Mouse (Mus musculus) adrenal gland, postnatal 10 days (tissue): ENCODE measurements around the gene Bco2. TPM values are rescaled to one million over a fixed set of nuclear protein-coding genes. Genes with fewer than 3 reads are reported as not detected.

ENCODE experiments used
- DNase-seq: peaks from one replicate; pipeline ENCODE4 v3.0.0; 2021; ENCODE audit warnings: mixed read lengths
- long read RNA-seq, 2 experiments: library from polyadenylated mRNA; stranded (forward); transcript quantifications; one replicate each; pipeline ENCODE4 v2.0.0; 2021
- total RNA-seq, 2 experiments: library from RNA; stranded (reverse); gene quantifications; 2 replicates each; pipeline ENCODE4 v1.2.3; 2021

The Bco2 gene
- total RNA-seq, result 1 to 10 TPM; 3.1 to 3.3 TPM
- long read RNA-seq, experiment 1, result 0 reads
- long read RNA-seq, experiment 2, partial matches to known transcripts, result 0 of 2 reads
- long read RNA-seq, experiment 2, other reads (novel, unspliced or antisense), result 1 of 2 reads

- peak; percentile 17 for DNase-seq
Observed at GRCm38 (mm10) chr9:50555094-50555446, at the start of gene Bco2. TSS of gene Bco2 (minus strand) at chr9:50555181.

GRCm38 (mm10) chr9:50604338-50604737 lies 49.4 kb upstream of the Bco2 start:
- no peak for DNase-seq

GRCm38 (mm10) chr9:50603998-50604324 lies 49.0 kb upstream of the Bco2 start:
- DNase-seq, result no peak

- DNase-seq, result peak; percentile 95
Observed at GRCm38 (mm10) chr9:50603189-50603997, 48.4 kb upstream of the Bco2 start, which contains the start of the genes Sdhd and Timm8b. TSS of gene Sdhd (minus strand) at chr9:50603812. TSS of gene Timm8b (plus strand) at chr9:50603910.

- no peak for DNase-seq
Observed at GRCm38 (mm10) chr9:50602055-50602845, 47.3 kb upstream of the Bco2 start.

GRCm38 (mm10) chr9:50601536-50601935 lies 46.6 kb upstream of the Bco2 start:
- DNase-seq, result peak; percentile 31

GRCm38 (mm10) chr9:50596973-50597372 lies 42.0 kb upstream of the Bco2 start:
- peak; percentile 26 for DNase-seq

GRCm38 (mm10) chr9:50594794-50595417 lies 39.9 kb upstream of the Bco2 start:
- DNase-seq, result no peak

- peak; percentile 51 for DNase-seq
Observed at GRCm38 (mm10) chr9:50593544-50593943, 38.6 kb upstream of the Bco2 start.

GRCm38 (mm10) chr9:50592955-50593354 lies 38.0 kb upstream of the Bco2 start:
- DNase-seq, result no peak

GRCm38 (mm10) chr9:50590856-50591518 lies 36.0 kb upstream of the Bco2 start:
- DNase-seq, result peak; percentile 40

- DNase-seq, result no peak
Observed at GRCm38 (mm10) chr9:50586955-50587354, 32.0 kb upstream of the Bco2 start.

GRCm38 (mm10) chr9:50585145-50585818 lies 30.3 kb upstream of the Bco2 start:
- DNase-seq, result no peak

GRCm38 (mm10) chr9:50580370-50580769 lies 25.4 kb upstream of the Bco2 start:
- DNase-seq, result no peak

GRCm38 (mm10) chr9:50569599-50570525 lies 14.9 kb upstream of the Bco2 start:
- DNase-seq, result no peak

GRCm38 (mm10) chr9:50567881-50568280 lies 12.9 kb upstream of the Bco2 start:
- DNase-seq, result no peak

- no peak for DNase-seq
Observed at GRCm38 (mm10) chr9:50567372-50567771, 12.4 kb upstream of the Bco2 start.

GRCm38 (mm10) chr9:50565940-50566339 lies 11.0 kb upstream of the Bco2 start:
- DNase-seq, result no peak

GRCm38 (mm10) chr9:50565173-50565572 lies 10.2 kb upstream of the Bco2 start:
- DNase-seq, result no peak

GRCm38 (mm10) chr9:50561918-50562360 lies 7.0 kb upstream of the Bco2 start:
- DNase-seq, result no peak
